Mouse (Mus musculus) midbrain, embryonic 14.5 days (tissue): Measurements from ENCODE around the gene Prl. TPM values are rescaled to one million over a fixed set of nuclear protein-coding genes. Genes with fewer than 3 reads are reported as not detected.
"Not testable (repeated sequence)": the region's sequence is repeated elsewhere in the genome, so short reads cannot be mapped to it uniquely, and the experiment has no call there.

Experiments used
- ATAC-seq: fragments of 200-750 bp; cut with Nextera tagmentation; 2 replicates; pipeline ENCODE4 v1.8.0; 2017; ENCODE audit warnings: moderate number of reproducible peaks, moderate library complexity; ENCODE audit not compliant: low FRiP score, low TSS enrichment
- DNase-seq: peaks from one replicate; pipeline ENCODE4 v3.0.0-alpha.2; 2015
- H3K27ac ChIP-seq: fragments of 300-500 bp; sonication (generic); replicated peaks from 2 replicates; pipeline ENCODE4 v1.5.1; 2014; ENCODE audit warnings: mild to moderate bottlenecking, low read depth, low read length, moderate library complexity
- H3K27me3 ChIP-seq: fragments of 300-500 bp; sonication (generic); 2 replicates; pipeline ENCODE4 v1.6.1; 2014; ENCODE audit warnings: low read length, control low read depth, mixed read lengths; ENCODE audit not compliant: control insufficient read depth, insufficient read depth
- H3K36me3 ChIP-seq: fragments of 300-500 bp; sonication (generic); 2 replicates; pipeline ENCODE4 v1.6.1; 2014; ENCODE audit warnings: low read length, control low read depth; ENCODE audit not compliant: control insufficient read depth, insufficient read depth
- H3K4me1 ChIP-seq: fragments of 300-500 bp; sonication (generic); 2 replicates; pipeline ENCODE4 v1.6.1; 2014; ENCODE audit warnings: mild to moderate bottlenecking, antibody characterized with exemption, low read length, control low read depth; ENCODE audit not compliant: control insufficient read depth, insufficient read depth
- H3K4me2 ChIP-seq: fragments of 300-500 bp; sonication (generic); 2 replicates; pipeline ENCODE4 v1.6.1; 2014; ENCODE audit warnings: mild to moderate bottlenecking, low read length, moderate library complexity
- H3K4me3 ChIP-seq: fragments of 300-500 bp; sonication (generic); replicated peaks from 2 replicates; pipeline ENCODE4 v1.5.1; 2014; ENCODE audit warnings: low read depth, low read length
- H3K9ac ChIP-seq: fragments of 300-500 bp; sonication (generic); replicated peaks from 2 replicates; pipeline ENCODE4 v1.6.1; 2014; ENCODE audit warnings: mild to moderate bottlenecking, low read length, moderate library complexity
- H3K9me3 ChIP-seq: fragments of 300-500 bp; sonication (generic); 2 replicates; pipeline ENCODE4 v1.6.1; 2016; ENCODE audit warnings: low read length, control low read depth, mixed read lengths; ENCODE audit not compliant: control insufficient read depth
- WGBS: fragments of 180-500 bp; shearing (Covaris S2); extraction: QIAGEN DNeasy Blood & Tissue Kit; methylation state at CpG from one replicate; pipeline ENCODE4 v1.1.7; 2014; 5-methylcytosine and 5-hydroxymethylcytosine counted together
- polyA plus RNA-seq: library from polyadenylated mRNA; unstranded; fragments of >200 nt; fragmentation: Nextera tagmentation; extraction: Ambion mirVana; gene quantifications from 2 replicates; pipeline ENCODE4 v1.2.1, GENCODE M21; 2014

Gene Prl
- polyA plus RNA-seq, 1 experiment from 2014 or later = not detected

- Histone ChIP-seq H3K27ac (no peak overlapping the region), H3K36me3 (no peaks in the 10 kb centered on the region), H3K4me3 (no peak overlapping the region), H3K27me3 (no peaks in the 10 kb centered on the region), H3K4me2 (no peak overlapping the region), H3K9ac (no peak overlapping the region), H3K9me3 (no peaks in the 10 kb centered on the region), H3K4me1 (no peaks in the 10 kb centered on the region)
- WGBS = 87% methylated on average over 1 of the region's 1 CpGs
- DNase-seq (no peak), ATAC-seq (no peak)
These were observed 14.0 kb upstream of the Prl start for GRCm38 (mm10) chr13:27043326-27043725.

GRCm38 (mm10) chr13:27059177-27059576 is 1.8 kb downstream of the Prl start:
- Histone ChIP-seq H3K4me1 (no peaks in the 10 kb centered on the region), H3K4me2 (no peak overlapping the region), H3K36me3 (no peaks in the 10 kb centered on the region), H3K4me3 (no peak overlapping the region), H3K9me3 (no peaks in the 10 kb centered on the region), H3K27ac (no peak overlapping the region), H3K9ac (no peak overlapping the region), H3K27me3 (no peaks in the 10 kb centered on the region)
- DNase-seq (no peak), ATAC-seq (no peak)
- WGBS = 93% methylated on average over 7 of the region's 7 CpGs

- not testable (repeated sequence) for H3K4me3 ChIP-seq, H3K4me2 ChIP-seq, H3K36me3 ChIP-seq, H3K4me1 ChIP-seq, H3K9me3 ChIP-seq, ATAC-seq, DNase-seq, H3K27me3 ChIP-seq, H3K9ac ChIP-seq, H3K27ac ChIP-seq
- WGBS = 95% methylated on average over 5 of the region's 5 CpGs
These were observed 36.5 kb downstream of the Prl start, which contains the start of gene Prl3d1 for GRCm38 (mm10) chr13:27093890-27094289. TSS of gene Prl3d1 (plus strand) at chr13:27094190.

Other genes with a start within 250 kb of the Prl start
- not detected in 2 replicates for gene Prl3d1, start 36.6 kb downstream of the Prl start, polyA plus RNA-seq
- gene Prl3d2, start 64.1 kb downstream of the Prl start, polyA plus RNA-seq = not detected in 2 replicates
- gene Prl3d3, start 99.2 kb downstream of the Prl start, polyA plus RNA-seq = not detected in 2 replicates
- gene Prl3c1, start 139.1 kb downstream of the Prl start, polyA plus RNA-seq = not detected in 2 replicates
- gene Prl3b1, start 184.3 kb downstream of the Prl start, polyA plus RNA-seq = not detected in 2 replicates
- not detected in 2 replicates for gene Prl3a1, start 201.9 kb downstream of the Prl start, polyA plus RNA-seq